Mouse (Mus musculus) cerebellum, adult 2 months (tissue): ENCODE measurements around the gene Apoc2. TPM values are rescaled to one million over a fixed set of nuclear protein-coding genes. Genes with fewer than 3 reads are reported as not detected.

Experiments used
- DNase-seq, 2 experiments: peaks; one replicate each; pipeline ENCODE4 v3.0.0; 2021
- H3K27ac ChIP-seq: fragments of 200-500 bp; 2 replicates; pipeline ENCODE4 v1.5.1; 2012; ENCODE audit warnings: low read length, control low read depth, inconsistent platforms; ENCODE audit not compliant: insufficient read depth
- H3K27me3 ChIP-seq: fragments of 200-500 bp; 2 replicates; pipeline ENCODE4 v1.6.1; 2012; ENCODE audit warnings: inconsistent platforms, mild to moderate bottlenecking, low read length, moderate library complexity; ENCODE audit not compliant: control insufficient read depth, insufficient read depth
- H3K4me1 ChIP-seq: fragments of 200-500 bp; 2 replicates; pipeline ENCODE4 v1.6.1; 2011; ENCODE audit warnings: low read length; ENCODE audit not compliant: control insufficient read depth, insufficient read depth
- H3K4me3 ChIP-seq: fragments of 200-500 bp; replicated peaks from 2 replicates; pipeline ENCODE3; 2011; ENCODE audit warnings: mild to moderate bottlenecking, low read depth, low read length, control low read depth; ENCODE audit not compliant: insufficient read depth
- CTCF ChIP-seq: fragments of 200-500 bp; IDR thresholded peaks from 2 replicates; pipeline ENCODE4 v1.5.1; 2011; ENCODE audit warnings: low read depth, mild to moderate bottlenecking, control low read depth, low read length, moderate library complexity, borderline replicate concordance; ENCODE audit not compliant: insufficient read depth
- POLR2A ChIP-seq: fragments of 200-500 bp; IDR thresholded peaks from 2 replicates; pipeline ENCODE4 v1.6.1; 2011; ENCODE audit warnings: low read length, control low read depth, borderline replicate concordance; ENCODE audit not compliant: insufficient read depth
- WGBS: fragments of 180-500 bp; shearing (Covaris S2); methylation state at CpG from one replicate; pipeline ENCODE4 v1.1.7; 2018; 5-methylcytosine and 5-hydroxymethylcytosine counted together
- polyA plus RNA-seq: library from polyadenylated mRNA; depleted of rRNA; stranded (reverse); fragments of >200 nt; gene quantifications from 2 replicates; pipeline ENCODE4 v1.2.3, GENCODE M21; 2012

Gene Apoc2
- polyA plus RNA-seq, 1 experiment, result not detected

DNA sequence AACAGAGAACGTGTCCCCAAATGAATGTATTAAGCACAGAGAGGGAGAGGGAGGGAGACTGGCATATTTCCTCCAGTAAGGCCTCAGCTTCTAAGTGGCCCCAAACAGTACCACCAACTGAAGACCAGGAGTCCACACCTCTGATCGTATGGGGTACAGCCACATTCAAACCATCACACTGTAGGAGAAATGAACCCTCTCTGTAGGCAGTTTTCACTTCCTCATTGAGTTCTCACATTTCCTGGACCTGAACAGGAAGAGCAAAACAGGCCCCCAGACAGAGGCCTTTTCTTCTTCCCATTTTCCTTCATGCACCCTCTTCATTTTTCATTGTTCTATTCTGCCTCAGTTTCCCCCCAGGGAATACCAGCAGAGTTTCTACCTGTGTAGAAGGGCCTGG, 10.3 kb downstream of the Apoc2 start:
- no peak for TF ChIP-seq CTCF
- no peak for TF ChIP-seq POLR2A
- Histone ChIP-seq H3K27me3 (no peaks in the 10 kb centered on the region), H3K4me3 (no peak overlapping the region), H3K4me1 (peaks cover 8% of the 10 kb centered on the region; the same call in 1 of the 2 replicates), H3K27ac (no peak overlapping the region)
- 77% methylated on average over 2 of the region's 2 CpGs for WGBS
- no peak for DNase-seq

DNA sequence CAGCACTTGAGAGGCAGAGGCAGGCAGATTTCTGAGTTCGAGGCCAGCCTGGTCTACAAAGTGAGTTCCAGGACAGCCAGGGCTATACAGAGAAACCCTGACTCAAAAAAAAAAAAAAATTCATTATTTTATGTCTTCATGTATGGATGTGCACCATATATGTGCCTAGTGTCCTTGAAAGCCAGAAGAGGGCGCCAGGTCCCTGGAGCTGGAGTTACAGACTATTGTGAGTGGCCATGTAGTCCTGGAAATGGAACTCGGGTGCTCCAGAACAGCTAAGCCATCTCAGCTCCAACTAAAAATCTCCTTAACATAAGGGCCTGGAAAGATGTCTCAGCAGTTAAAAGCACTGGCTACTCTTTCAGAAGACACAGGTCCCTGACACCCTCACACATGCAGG, 11.0 kb downstream of the Apoc2 start:
- TF ChIP-seq POLR2A (no peak), CTCF (no peak)
- Histone ChIP-seq H3K4me3 (no peak overlapping the region), H3K27ac (no peak overlapping the region), H3K27me3 (no peaks in the 10 kb centered on the region), H3K4me1 (peaks cover 12% of the 10 kb centered on the region; the same call in 1 of the 2 replicates)
- DNase-seq, result no peak
- WGBS, result 62% methylated on average over 3 of the region's 3 CpGs

GRCm38 (mm10) chr7:19664955-19665841, 12.5 kb downstream of the Apoc2 start, which contains the start of gene Clptm1:
Clptm1 (minus strand) TSS chr7:19665033.
- Histone ChIP-seq H3K4me3 (peak within 1 kb of the TSS; percentile 86), H3K27ac (peak within 1 kb of the TSS; percentile 40; the same call in 1 of the 2 replicates), H3K27me3 (no peaks in the 10 kb centered on the region), H3K4me1 (peaks cover 12% of the 10 kb centered on the region; the same call in 1 of the 2 replicates)
- under 1% methylated on average over 63 of the region's 63 CpGs for WGBS
- TF ChIP-seq POLR2A (peak; percentile 49), CTCF (0 out of 2 replicates have a peak, but pooled peaks have one; percentile 10)
- peak; percentile 97 to 99 for DNase-seq

- TF ChIP-seq CTCF (no peak), POLR2A (no peak)
- Histone ChIP-seq H3K27me3 (no peaks in the 10 kb centered on the region), H3K27ac (0 out of 2 replicates have a peak overlapping the region, but pooled peaks have one; percentile 18), H3K4me1 (peaks cover 12% of the 10 kb centered on the region; the same call in 1 of the 2 replicates), H3K4me3 (peak overlapping the region; percentile 86)
- under 1% methylated on average over 37 of the region's 37 CpGs for WGBS
- no peak for DNase-seq
Observed at GRCm38 (mm10) chr7:19664455-19664954, 13.2 kb downstream of the Apoc2 start.

- DNase-seq, result peak; percentile 20 to 30
- WGBS, result 9% methylated on average over 8 of the region's 8 CpGs
- Histone ChIP-seq H3K4me1 (peaks cover 9% of the 10 kb centered on the region; the same call in 1 of the 2 replicates), H3K4me3 (peak overlapping the region; percentile 86), H3K27ac (no peak overlapping the region), H3K27me3 (no peaks in the 10 kb centered on the region)
- TF ChIP-seq CTCF (no peak), POLR2A (no peak)
Observed at GRCm38 (mm10) chr7:19663940-19664339, 13.8 kb downstream of the Apoc2 start.

DNA sequence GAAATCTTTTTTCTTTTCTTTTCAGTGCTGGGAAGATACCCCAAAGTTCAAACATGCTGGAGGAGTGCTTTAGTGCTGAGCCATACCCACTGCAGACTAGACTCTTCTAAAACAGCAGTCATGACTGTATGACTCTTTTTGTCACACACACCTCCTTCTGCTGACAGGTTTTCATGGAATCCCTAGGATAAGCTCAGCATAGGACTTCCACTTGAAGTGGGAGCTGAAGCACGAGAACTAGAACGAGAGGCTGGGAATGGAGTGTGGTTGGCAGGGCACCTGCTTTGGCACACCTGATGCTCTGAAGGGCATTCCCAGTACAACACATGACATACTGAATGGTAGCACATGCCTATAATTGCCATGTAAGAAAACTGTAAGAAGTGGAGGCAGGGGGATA, 25.1 kb downstream of the Apoc2 start:
- H3K27me3 ChIP-seq, result no peaks in the 10 kb centered on the region
- no peak for DNase-seq
- no peak overlapping the region for H3K27ac ChIP-seq
- peaks cover 4% of the 10 kb centered on the region for H3K4me1 ChIP-seq
- no peak overlapping the region for H3K4me3 ChIP-seq
- 85% methylated on average over 2 of the region's 2 CpGs for WGBS
- TF ChIP-seq CTCF (no peak), POLR2A (no peak)

GRCm38 (mm10) chr7:19651063-19651786, 26.5 kb downstream of the Apoc2 start:
- Histone ChIP-seq H3K4me1 (no peaks in the 10 kb centered on the region), H3K4me3 (no peak overlapping the region), H3K27me3 (no peaks in the 10 kb centered on the region), H3K27ac (no peak overlapping the region)
- 90% methylated on average over 6 of the region's 6 CpGs for WGBS
- TF ChIP-seq CTCF (no peak), POLR2A (no peak)
- no peak for DNase-seq
